Mouse (Mus musculus): ENCODE results near the gene Cd2ap.

- no peak for TF ChIP-seq GATA1 (IDR thresholded peaks at IDR 0.05; ENCODE audit: low read length)
- no peak for TF ChIP-seq TAL1 (IDR thresholded peaks at IDR 0.05; ENCODE audit: low read length)
Observed at GRCm38 (mm10) chr17:42788686-42789453, 87.6 kb downstream of the Cd2ap start.

Measured in erythroblast, embryonic 14.5 days (primary cell).